Mouse (Mus musculus): ENCODE results near the gene Alkal2. TPM values are rescaled to one million over a fixed set of nuclear protein-coding genes. Genes with fewer than 3 reads are reported as not detected.

Gene Alkal2
- polyA plus RNA-seq, 1 experiment from 2014 or later, result 0.29 TPM

GRCm38 (mm10) chr12:30888003-30888402 is 3.9 kb downstream of the Alkal2 start:
- H3K27ac ChIP-seq (replicated peaks), result no peak overlapping the region
- H3K4me2 ChIP-seq, result no peak overlapping the region
- H3K4me3 ChIP-seq, result no peak overlapping the region
- peaks cover 42% of the 10 kb centered on the region for H3K27me3 ChIP-seq
- H3K9me3 ChIP-seq, result no peaks in the 10 kb centered on the region
- H3K9ac ChIP-seq, result no peak overlapping the region
- H3K36me3 ChIP-seq, result no peaks in the 10 kb centered on the region
- no peak for ATAC-seq (ENCODE audit: low read depth)
- WGBS, result 95% methylated on average over 4 of the region's 4 CpGs
- H3K4me1 ChIP-seq (replicated peaks), result peaks cover 17% of the 10 kb centered on the region

DNA sequence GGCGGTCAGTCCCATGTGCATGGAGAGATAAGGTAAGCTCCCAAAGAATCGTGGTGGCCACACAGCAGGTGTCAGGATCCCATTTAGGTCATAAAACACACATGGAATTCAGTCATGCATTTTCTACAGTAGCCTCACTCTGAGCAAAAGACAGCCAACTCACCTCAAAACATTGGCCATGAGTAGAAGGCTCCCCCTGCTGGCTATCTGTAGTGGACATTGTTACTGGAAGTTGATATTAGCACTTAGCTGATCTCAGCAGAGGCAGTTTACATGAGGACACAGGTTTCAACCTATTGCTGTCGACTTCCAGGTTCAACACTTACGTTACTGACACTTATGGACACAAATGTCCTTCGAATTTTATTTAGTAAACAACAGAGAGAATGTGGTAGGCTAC is 5.9 kb downstream of the Alkal2 start:
- no peak overlapping the region for H3K27ac ChIP-seq (replicated peaks)
- peaks cover under 1% of the 10 kb centered on the region; the same call in 1 of the 2 replicates for H3K4me1 ChIP-seq (replicated peaks)
- ATAC-seq (ENCODE audit: low read depth), result peak; percentile 43
- no peak overlapping the region for H3K9ac ChIP-seq
- H3K4me2 ChIP-seq, result no peak overlapping the region
- no peak overlapping the region for H3K4me3 ChIP-seq
- no peaks in the 10 kb centered on the region for H3K9me3 ChIP-seq
- peaks cover 21% of the 10 kb centered on the region for H3K27me3 ChIP-seq
- H3K36me3 ChIP-seq, result peaks cover 9% of the 10 kb centered on the region; the same call in 1 of the 2 replicates
- 40% methylated on average over 5 of the region's 5 CpGs for WGBS

DNA sequence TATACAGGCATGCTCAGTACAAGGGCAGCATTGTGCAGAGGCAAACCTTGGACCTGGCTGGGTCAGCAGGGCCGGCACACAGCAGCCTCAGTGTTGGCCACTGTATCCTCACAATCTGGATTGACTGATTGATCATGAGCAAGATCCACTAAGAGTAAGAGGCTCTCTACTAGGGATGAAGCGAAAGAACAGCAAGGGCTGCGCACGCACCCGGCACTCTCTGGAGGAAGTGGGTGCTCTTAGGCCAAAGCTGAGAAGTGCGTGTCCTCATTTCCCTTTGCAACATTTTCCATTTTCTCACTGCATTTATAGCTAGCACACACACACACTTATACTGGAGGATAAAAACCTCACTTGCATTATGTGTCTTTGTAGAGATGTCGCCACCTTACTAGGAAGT is 7.3 kb downstream of the Alkal2 start:
- no peak for ATAC-seq (ENCODE audit: low read depth)

DNA sequence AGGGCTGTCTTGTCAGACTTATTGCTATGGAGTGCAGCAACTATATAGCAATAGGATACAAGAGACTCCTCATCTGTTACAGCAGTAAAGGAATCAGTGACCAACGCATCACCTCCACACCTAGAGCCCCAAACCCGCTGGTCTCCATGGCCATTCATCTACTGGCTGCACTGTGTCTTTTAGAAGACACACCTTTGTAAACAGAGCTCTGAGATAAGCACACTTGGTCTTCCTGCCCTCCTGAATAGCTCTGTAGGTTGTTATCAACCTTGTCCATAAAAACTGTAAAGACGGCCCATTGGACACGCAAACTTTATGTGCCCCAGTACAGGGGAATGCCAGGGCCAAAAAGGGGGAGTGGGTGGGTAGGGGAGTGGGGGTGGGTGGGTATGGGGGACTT is 12.9 kb downstream of the Alkal2 start:
- WGBS, result 97% methylated on average over 4 of the region's 4 CpGs
- Histone ChIP-seq H3K4me3 (no peak overlapping the region), H3K36me3 (peaks cover 34% of the 10 kb centered on the region), H3K27ac (replicated peaks) (no peak overlapping the region), H3K27me3 (no peaks in the 10 kb centered on the region), H3K4me1 (replicated peaks) (no peaks in the 10 kb centered on the region), H3K9ac (no peak overlapping the region), H3K9me3 (no peaks in the 10 kb centered on the region), H3K4me2 (no peak overlapping the region)
- ATAC-seq (ENCODE audit: low read depth), result no peak

More for the DNA sequence above, 7.3 kb downstream of the Alkal2 start:
- WGBS, result 84% methylated on average over 7 of the region's 7 CpGs
- Histone ChIP-seq H3K27me3 (peaks cover 7% of the 10 kb centered on the region; the same call in 1 of the 2 replicates), H3K4me2 (no peak overlapping the region), H3K36me3 (peaks cover 9% of the 10 kb centered on the region), H3K27ac (replicated peaks) (no peak overlapping the region), H3K4me1 (replicated peaks) (no peaks in the 10 kb centered on the region), H3K9ac (no peak overlapping the region), H3K9me3 (no peaks in the 10 kb centered on the region), H3K4me3 (no peak overlapping the region)

DNA sequence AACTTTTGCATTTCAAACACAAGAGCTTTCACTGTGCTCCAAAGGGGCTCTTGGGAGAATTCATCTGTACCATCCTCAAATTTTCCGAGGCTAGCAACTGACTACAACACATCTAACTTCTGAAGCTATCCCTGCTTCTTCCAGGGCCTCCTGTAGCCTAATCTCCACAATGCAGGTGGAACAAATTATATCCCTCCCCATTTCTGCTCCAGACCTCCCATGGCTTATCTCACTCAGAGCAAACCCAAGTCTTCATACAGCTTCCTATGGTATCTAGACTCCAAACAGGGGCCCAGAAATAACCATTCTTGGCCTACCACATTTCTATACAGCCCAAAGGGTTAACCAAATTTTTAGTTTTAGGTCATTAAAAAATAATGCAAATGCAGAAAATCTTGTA is 24.5 kb downstream of the Alkal2 start:
- Histone ChIP-seq H3K36me3 (peaks cover 11% of the 10 kb centered on the region), H3K4me2 (no peak overlapping the region), H3K9me3 (no peaks in the 10 kb centered on the region), H3K9ac (no peak overlapping the region), H3K4me1 (replicated peaks) (peaks cover 26% of the 10 kb centered on the region), H3K27me3 (no peaks in the 10 kb centered on the region), H3K27ac (replicated peaks) (no peak overlapping the region), H3K4me3 (no peak overlapping the region)
- 91% methylated on average over 1 of the region's 1 CpGs for WGBS
- ATAC-seq (ENCODE audit: low read depth), result no peak

DNA sequence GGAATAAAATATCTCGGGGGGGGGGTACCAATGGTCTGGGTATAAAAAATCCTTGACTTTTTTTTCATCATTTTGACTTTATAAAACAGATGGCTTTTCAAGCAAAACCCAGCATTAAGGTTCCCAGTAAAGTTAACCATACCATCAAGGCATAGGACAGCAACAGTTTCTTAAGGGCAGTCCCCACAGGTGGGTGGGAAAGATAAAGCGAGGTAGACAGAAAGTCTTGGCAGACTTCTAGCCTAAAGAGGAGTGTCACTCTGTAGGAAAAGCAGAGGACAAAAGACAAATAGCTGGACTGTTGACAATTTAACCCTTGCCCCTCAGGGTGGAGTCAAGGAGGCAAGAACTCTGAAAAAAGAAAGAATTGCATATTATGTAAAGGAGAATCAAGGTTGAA is 25.8 kb downstream of the Alkal2 start:
- Histone ChIP-seq H3K27ac (replicated peaks) (no peak overlapping the region), H3K4me3 (no peak overlapping the region), H3K4me2 (no peak overlapping the region), H3K9me3 (no peaks in the 10 kb centered on the region), H3K27me3 (no peaks in the 10 kb centered on the region), H3K36me3 (peaks cover 3% of the 10 kb centered on the region; the same call in 1 of the 2 replicates), H3K9ac (no peak overlapping the region), H3K4me1 (replicated peaks) (peaks cover 27% of the 10 kb centered on the region)
- ATAC-seq (ENCODE audit: low read depth), result no peak
- 88% methylated on average over 2 of the region's 2 CpGs for WGBS

DNA sequence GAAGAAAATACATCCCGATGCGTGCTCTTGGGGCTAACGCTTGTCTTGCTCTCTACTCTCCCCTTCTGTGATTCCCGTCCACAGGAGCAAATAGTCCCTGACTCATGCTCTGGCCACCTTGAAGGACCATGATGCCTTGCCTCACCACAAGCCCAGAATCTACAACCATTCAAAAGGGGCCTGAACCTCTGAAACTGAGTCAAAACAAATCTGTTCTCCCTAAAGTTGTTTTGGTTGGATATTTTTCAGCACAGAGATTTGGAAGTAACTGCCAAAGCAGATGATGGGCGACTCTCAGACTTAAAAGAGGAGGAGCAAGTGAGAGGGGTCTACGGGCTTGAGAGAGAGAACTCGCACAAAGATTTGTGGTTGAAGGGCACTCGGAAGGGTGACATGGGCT is 26.7 kb downstream of the Alkal2 start:
- Histone ChIP-seq H3K9ac (peak overlapping the region; percentile 93), H3K4me2 (peak overlapping the region; percentile 80), H3K4me1 (replicated peaks) (peaks cover 27% of the 10 kb centered on the region), H3K4me3 (peak overlapping the region; percentile 76), H3K27me3 (no peaks in the 10 kb centered on the region), H3K36me3 (no peaks in the 10 kb centered on the region), H3K9me3 (no peaks in the 10 kb centered on the region), H3K27ac (replicated peaks) (peak overlapping the region; percentile 54; the same call in 1 of the 2 replicates)
- 19% methylated on average over 8 of the region's 8 CpGs for WGBS
- 0 out of 2 replicates have a peak, but pooled peaks have one; percentile 12 for ATAC-seq (ENCODE audit: low read depth)

DNA sequence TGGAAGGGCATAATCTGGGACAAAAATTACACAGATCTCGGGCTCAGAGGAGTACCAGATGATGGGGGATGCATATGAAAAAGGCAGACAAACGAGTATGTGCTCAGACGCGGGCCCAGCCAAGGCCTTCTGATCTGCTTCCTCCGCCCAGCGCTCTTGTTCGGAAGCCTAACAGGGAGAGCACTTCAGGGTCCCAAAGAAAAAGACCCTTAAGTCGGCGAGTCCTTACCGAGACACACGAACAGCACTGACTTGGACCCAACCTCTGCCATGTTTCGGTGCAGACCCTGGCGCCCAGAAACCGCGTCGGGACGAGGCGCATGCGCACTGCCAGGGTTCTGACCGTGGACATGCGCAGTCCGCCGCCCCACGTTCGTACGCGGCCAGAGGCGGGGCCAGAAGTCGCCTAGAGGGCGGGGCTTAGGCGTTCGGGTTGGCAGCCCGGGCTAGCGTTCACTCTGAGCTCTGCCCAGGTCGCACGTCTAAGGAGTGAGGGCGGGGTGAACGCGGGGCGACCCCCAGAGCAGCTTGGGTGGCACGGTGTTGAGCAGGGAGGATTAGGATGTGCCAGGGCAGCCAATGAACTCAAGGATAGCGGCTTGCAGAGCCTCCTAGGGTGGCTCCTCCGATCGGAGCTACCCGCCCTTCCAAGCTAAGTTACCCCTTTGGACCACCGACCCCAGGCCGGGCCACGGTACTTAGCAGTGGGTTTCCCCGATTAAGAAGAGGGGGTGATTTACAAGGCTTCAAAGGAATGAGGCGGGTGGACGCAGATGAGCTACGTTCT is 27.3 kb downstream of the Alkal2 start, which contains the start of the genes Acp1 and Sh3yl1:
TSS of gene Acp1 (minus strand) at position 329 of the 787 bp plus-strand sequence.
TSS of gene Sh3yl1 (plus strand) at position 408 of the 787 bp plus-strand sequence.
- H3K9ac ChIP-seq, result peak within 1 kb of the TSS; percentile 93
- H3K36me3 ChIP-seq, result no peaks in the 10 kb centered on the region
- peak within 1 kb of the TSS; percentile 80 for H3K4me2 ChIP-seq
- peak within 1 kb of the TSS; percentile 76 for H3K4me3 ChIP-seq
- H3K27ac ChIP-seq (replicated peaks), result peak within 1 kb of the TSS; percentile 54
- WGBS, result under 1% methylated on average over 52 of the region's 52 CpGs
- H3K9me3 ChIP-seq, result no peaks in the 10 kb centered on the region
- no peaks in the 10 kb centered on the region for H3K27me3 ChIP-seq
- ATAC-seq (ENCODE audit: low read depth), result peak; percentile 98
- H3K4me1 ChIP-seq (replicated peaks), result peaks cover 27% of the 10 kb centered on the region

DNA sequence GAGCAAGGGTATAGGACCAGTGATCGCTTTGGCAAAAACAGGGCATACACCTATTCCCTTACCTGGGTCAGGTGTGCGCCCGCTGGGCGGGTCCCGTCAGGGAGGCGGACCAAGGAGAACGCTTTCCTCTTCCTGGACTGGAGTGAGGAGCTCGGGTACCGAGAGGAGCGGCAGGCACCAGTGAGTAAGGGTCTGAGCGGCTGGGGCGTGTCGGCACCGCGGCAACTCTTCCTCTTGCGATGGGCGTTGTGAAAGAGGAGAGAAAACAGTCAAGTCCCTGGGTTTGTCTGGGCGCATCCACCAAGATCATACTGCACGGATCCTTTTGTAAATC is 27.9 kb downstream of the Alkal2 start:
- Histone ChIP-seq H3K27me3 (no peaks in the 10 kb centered on the region), H3K4me3 (peak overlapping the region; percentile 76), H3K4me2 (peak overlapping the region; percentile 80), H3K4me1 (replicated peaks) (peaks cover 27% of the 10 kb centered on the region), H3K9me3 (no peaks in the 10 kb centered on the region), H3K9ac (peak overlapping the region; percentile 93), H3K27ac (replicated peaks) (peak overlapping the region; percentile 30), H3K36me3 (no peaks in the 10 kb centered on the region)
- ATAC-seq (ENCODE audit: low read depth), result peak; percentile 83
- WGBS, result 0% methylated on average over 19 of the region's 19 CpGs

DNA sequence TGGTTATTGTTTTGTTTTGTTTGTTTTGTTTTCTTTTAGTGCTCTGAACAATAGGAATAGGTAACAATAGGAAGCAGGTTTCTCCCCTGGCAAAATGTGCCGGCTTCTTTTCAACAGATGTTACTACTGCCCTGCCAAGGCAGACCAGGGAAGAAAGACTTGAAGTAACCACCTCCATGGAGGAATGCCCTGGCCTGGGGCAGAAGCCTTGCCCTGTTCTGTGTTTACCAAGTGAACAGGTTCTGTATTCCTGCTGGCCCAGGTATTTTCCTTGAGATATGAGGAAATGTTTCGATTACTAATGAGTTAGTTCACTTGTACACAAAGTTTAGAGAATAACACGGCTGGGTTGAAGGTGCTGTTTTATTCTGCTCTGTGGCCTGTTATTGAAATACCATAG is 28.7 kb downstream of the Alkal2 start:
- Histone ChIP-seq H3K27ac (replicated peaks) (no peak overlapping the region), H3K36me3 (no peaks in the 10 kb centered on the region), H3K4me1 (replicated peaks) (peaks cover 27% of the 10 kb centered on the region), H3K9me3 (no peaks in the 10 kb centered on the region), H3K4me3 (peak overlapping the region; percentile 76), H3K9ac (peak overlapping the region; percentile 18; the same call in 1 of the 2 replicates), H3K4me2 (peak overlapping the region; percentile 80), H3K27me3 (no peaks in the 10 kb centered on the region)
- ATAC-seq (ENCODE audit: low read depth), result no peak
- 59% methylated on average over 3 of the region's 3 CpGs for WGBS

GRCm38 (mm10) chr12:30922401-30922800 is 38.3 kb downstream of the Alkal2 start:
- Histone ChIP-seq H3K9me3 (no peaks in the 10 kb centered on the region), H3K36me3 (peaks cover 29% of the 10 kb centered on the region), H3K4me1 (replicated peaks) (no peaks in the 10 kb centered on the region), H3K27me3 (no peaks in the 10 kb centered on the region), H3K27ac (replicated peaks) (no peak overlapping the region), H3K4me3 (no peak overlapping the region), H3K4me2 (no peak overlapping the region), H3K9ac (no peak overlapping the region)
- 90% methylated on average over 3 of the region's 3 CpGs for WGBS
- no peak for ATAC-seq (ENCODE audit: low read depth)

DNA sequence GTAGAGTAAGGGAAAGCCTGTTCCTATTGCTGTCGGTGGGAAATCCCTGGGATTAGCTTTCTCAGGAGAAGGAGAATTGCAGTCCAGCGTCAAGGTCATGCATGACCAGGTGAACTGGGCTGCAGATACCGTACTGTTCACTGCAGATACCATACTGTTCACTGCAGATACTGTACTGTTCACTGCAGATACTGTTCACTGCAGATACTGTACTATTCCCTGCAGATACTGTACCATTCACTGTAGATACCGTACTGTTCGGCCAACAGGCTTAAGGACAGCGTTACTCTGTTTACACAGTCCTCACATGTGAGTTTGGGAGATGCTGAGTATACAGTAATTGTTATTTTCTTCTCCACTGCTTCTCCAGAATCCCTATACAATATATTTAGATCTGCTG is 44.1 kb downstream of the Alkal2 start:
- WGBS, result 87% methylated on average over 6 of the region's 6 CpGs
- ATAC-seq (ENCODE audit: low read depth), result no peak
- no peak overlapping the region for H3K27ac ChIP-seq (replicated peaks)
- peaks cover 31% of the 10 kb centered on the region; the same call in 1 of the 2 replicates for H3K36me3 ChIP-seq
- no peaks in the 10 kb centered on the region for H3K27me3 ChIP-seq
- no peak overlapping the region for H3K4me3 ChIP-seq
- H3K4me1 ChIP-seq (replicated peaks), result no peaks in the 10 kb centered on the region
- H3K4me2 ChIP-seq, result no peak overlapping the region
- H3K9me3 ChIP-seq, result no peaks in the 10 kb centered on the region
- no peak overlapping the region for H3K9ac ChIP-seq
